Mouse (Mus musculus) kidney, adult 2 months (tissue): ENCODE results near the gene Ntrk1.

ENCODE experiments used
- CTCF ChIP-seq: fragments of 200-500 bp; conservative IDR thresholded peaks from 2 replicates; pipeline ENCODE4 v1.5.1; 2011; ENCODE audit warnings: low read depth, mild to moderate bottlenecking, control low read depth, low read length, moderate library complexity, mixed read lengths; ENCODE audit not compliant: insufficient read depth, insufficient read length
- POLR2A ChIP-seq: fragments of 200-500 bp; IDR thresholded peaks from one replicate; pipeline ENCODE4 v1.6.1; 2011; ENCODE audit warnings: low read depth, low read length, control low read depth

DNA sequence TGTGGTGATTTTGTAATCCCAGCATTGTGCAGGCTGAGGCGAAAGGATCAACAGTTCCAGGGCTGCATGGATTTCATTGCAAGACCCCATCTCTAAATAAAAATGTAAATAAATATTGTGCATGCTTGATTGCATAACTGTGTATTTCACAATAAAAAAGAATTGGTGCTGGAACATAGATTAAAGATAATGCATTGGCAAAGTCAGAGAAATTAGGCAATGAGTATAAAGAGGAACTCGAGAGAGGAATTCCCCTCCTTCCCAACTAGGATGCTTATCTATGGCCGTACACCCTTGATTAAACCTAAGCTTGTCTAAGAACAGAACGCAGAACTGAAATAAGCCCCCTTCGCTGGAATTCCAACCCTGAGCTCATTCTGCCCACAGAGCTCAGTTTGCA lies 9.8 kb downstream of the Ntrk1 start:
- TF ChIP-seq POLR2A (no peak), CTCF (no peak)
